Mouse (Mus musculus): Measurements from ENCODE around the gene Panx2. TPM values are rescaled to one million over a fixed set of nuclear protein-coding genes. Genes with fewer than 3 reads are reported as not detected.

The Panx2 gene
- total and polyA plus RNA-seq, 3 experiments: not detected

- TF ChIP-seq SMC3 (IDR thresholded peaks at IDR 0.05; ENCODE audit: low read depth, low read length) (no peak; the same call in 1 of the 2 replicates), UBTF (IDR thresholded peaks at IDR 0.05; ENCODE audit: low read depth, low read length) (no peak), E2F4 (IDR thresholded peaks at IDR 0.05; ENCODE audit: insufficient replicate concordance, low read depth, low read length) (peak; percentile 94; the same call in 1 of the 2 replicates), USF2 (conservative IDR thresholded peaks at IDR 0.05; ENCODE audit: low read depth, low read length) (no peak), USF1 (IDR thresholded peaks at IDR 0.05; ENCODE audit: low read depth, low read length) (no peak), MEF2A (IDR thresholded peaks at IDR 0.05; ENCODE audit: borderline replicate concordance, low read depth, low read length) (peak; percentile 77), RCOR1 (conservative IDR thresholded peaks at IDR 0.05; ENCODE audit: low read depth, low read length) (no peak), MAX (IDR thresholded peaks at IDR 0.05; ENCODE audit: low read length) (peak; percentile 72), POLR2A (IDR thresholded peaks at IDR 0.05; ENCODE audit: low read depth, low read length) (peak; percentile 91), ZC3H11A (IDR thresholded peaks at IDR 0.05; ENCODE audit: low read depth, low read length) (no peak), JUN (IDR thresholded peaks at IDR 0.05; ENCODE audit: insufficient read depth, low read depth, low read length) (no peak), ELF1 (IDR thresholded peaks at IDR 0.05; ENCODE audit: low read depth, low read length) (peak; percentile 79), CHD1 (IDR thresholded peaks at IDR 0.05; ENCODE audit: low read depth, low read length) (no peak), MAZ (IDR thresholded peaks at IDR 0.05; ENCODE audit: low read depth, low read length) (0 out of 2 replicates have a peak, but pooled peaks have one; percentile 63), ETS1 (conservative IDR thresholded peaks at IDR 0.05; ENCODE audit: low read depth, low read length) (peak; percentile 36; the same call in 1 of the 2 replicates), KAT2A (IDR thresholded peaks at IDR 0.05; ENCODE audit: insufficient replicate concordance, low read length) (peak; percentile 92), PAX5 (IDR thresholded peaks at IDR 0.05; ENCODE audit: low read length) (no peak), CHD2 (IDR thresholded peaks at IDR 0.05; ENCODE audit: low read length) (peak; percentile 55; the same call in 1 of the 2 replicates), TBP (conservative IDR thresholded peaks at IDR 0.05; ENCODE audit: low read depth, low read length) (peak; percentile 78), BHLHE40 (IDR thresholded peaks at IDR 0.05; ENCODE audit: low read depth, low read length) (0 out of 2 replicates have a peak, but pooled peaks have one; percentile 37), NRF1 (IDR thresholded peaks at IDR 0.05; ENCODE audit: low read depth, low read length) (0 out of 2 replicates have a peak, but pooled peaks have one; percentile 29), MXI1 (IDR thresholded peaks at IDR 0.05; ENCODE audit: low read depth, low read length) (peak; percentile 92), TCF12 (IDR thresholded peaks at IDR 0.05; ENCODE audit: low read depth, low read length) (peak; percentile 84), GABPA (IDR thresholded peaks at IDR 0.05; ENCODE audit: insufficient replicate concordance, low read depth, low read length) (peak; percentile 47; the same call in 1 of the 2 replicates), JUND (conservative IDR thresholded peaks at IDR 0.05; ENCODE audit: low read depth, low read length) (peak; percentile 52; the same call in 1 of the 2 replicates), SIN3A (IDR thresholded peaks at IDR 0.05; ENCODE audit: low read length) (peak; percentile 99), HCFC1 (IDR thresholded peaks at IDR 0.05; ENCODE audit: low read depth, low read length) (peak; percentile 94), IRF4 (IDR thresholded peaks at IDR 0.05; ENCODE audit: low read depth, low read length) (peak; percentile 87), NELFE (IDR thresholded peaks at IDR 0.05; ENCODE audit: low read depth, low read length) (peak; percentile 74), POLR2AphosphoS2 (IDR thresholded peaks at IDR 0.05; ENCODE audit: low read depth, low read length) (peak; percentile 94), ZMIZ1 (IDR thresholded peaks at IDR 0.05; ENCODE audit: low read depth, low read length) (peak; percentile 63; the same call in 1 of the 2 replicates), ZNF384 (IDR thresholded peaks at IDR 0.05; ENCODE audit: low read depth, low read length) (no peak)
- in situ Hi-C loops (cut with MboI; ENCODE audit: low pct_ligation_motif_present, low pct_unique_long_range_greater_than_20kb, low sequenced_read_pairs) (loop anchor here (25.0 kb wide), 1 partner anchor 239 kb away; the partner anchor contains the start of genes Lmf2, Ncaph2 and Sco2), dilution Hi-C loops (cut with MboI; ENCODE audit: extremely low pct_ligation_motif_present, extremely low pct_unique_long_range_greater_than_20kb, low sequenced_read_pairs) (no loop called here)
- Histone ChIP-seq H3K36me3 (replicated peaks in 1 of 2; ENCODE audit: control insufficient read depth in 1 of 2, insufficient read depth in 1 of 2, low read length in 1 of 2) (peaks cover 15 to 64% of the 10 kb centered on the region in 2 experiments), H3K27ac (ENCODE audit: insufficient read depth, low read depth) (no peak within 1 kb of the TSS), H3K27me3 (replicated peaks) (no peaks in the 10 kb centered on the region), H3K9me3 (replicated peaks; ENCODE audit: low read length) (no peaks in the 10 kb centered on the region), H3K4me3 (replicated peaks in 1 of 3; ENCODE audit: low read depth in 2 of 3, low read length in 2 of 3, poor library complexity in 1 of 3) (peak within 1 kb of the TSS; percentile 78 to 99 (median 86)), H3K79me2 (replicated peaks; ENCODE audit: control insufficient read depth, extremely low read depth, insufficient read depth, poor library complexity, severe bottlenecking) (peaks cover 18% of the 10 kb centered on the region), H3K4me1 (ENCODE audit: control insufficient read depth in 1 of 2, insufficient read depth in 2 of 2) (peaks cover 9 to 39% of the 10 kb centered on the region in 2 experiments), H3K4me2 (ENCODE audit: insufficient read depth, low read depth, poor library complexity, severe bottlenecking) (peak within 1 kb of the TSS; percentile 78), H3K9ac (ENCODE audit: insufficient read depth, low read depth) (peak within 1 kb of the TSS; percentile 62)
- peak; percentile 94 for DNase-seq (ENCODE audit: extremely low read depth)
These were observed 63.3 kb downstream of the Panx2 start, which contains the start of gene Tubgcp6 for GRCm38 (mm10) chr15:89122649-89123366. Gene Tubgcp6, minus strand, starts transcription at chr15:89123112.
